Mouse (Mus musculus) C2C12 (cell line): ENCODE data around the gene Tubb4b.

Source experiments
- CTCF ChIP-seq: IDR thresholded peaks from one replicate; pipeline ENCODE4 v1.5.1; 2011; ENCODE audit not compliant: control insufficient read depth, insufficient read depth, insufficient read length
- MYOG ChIP-seq: IDR thresholded peaks from one replicate; pipeline ENCODE4 v1.6.1; 2011; ENCODE audit not compliant: control insufficient read depth, insufficient read length; ENCODE audit errors: extremely low read depth
- USF1 ChIP-seq: IDR thresholded peaks from one replicate; pipeline ENCODE4 v1.6.1; 2011; ENCODE audit warnings: low read depth, mild to moderate bottlenecking, control low read depth, moderate library complexity

DNA sequence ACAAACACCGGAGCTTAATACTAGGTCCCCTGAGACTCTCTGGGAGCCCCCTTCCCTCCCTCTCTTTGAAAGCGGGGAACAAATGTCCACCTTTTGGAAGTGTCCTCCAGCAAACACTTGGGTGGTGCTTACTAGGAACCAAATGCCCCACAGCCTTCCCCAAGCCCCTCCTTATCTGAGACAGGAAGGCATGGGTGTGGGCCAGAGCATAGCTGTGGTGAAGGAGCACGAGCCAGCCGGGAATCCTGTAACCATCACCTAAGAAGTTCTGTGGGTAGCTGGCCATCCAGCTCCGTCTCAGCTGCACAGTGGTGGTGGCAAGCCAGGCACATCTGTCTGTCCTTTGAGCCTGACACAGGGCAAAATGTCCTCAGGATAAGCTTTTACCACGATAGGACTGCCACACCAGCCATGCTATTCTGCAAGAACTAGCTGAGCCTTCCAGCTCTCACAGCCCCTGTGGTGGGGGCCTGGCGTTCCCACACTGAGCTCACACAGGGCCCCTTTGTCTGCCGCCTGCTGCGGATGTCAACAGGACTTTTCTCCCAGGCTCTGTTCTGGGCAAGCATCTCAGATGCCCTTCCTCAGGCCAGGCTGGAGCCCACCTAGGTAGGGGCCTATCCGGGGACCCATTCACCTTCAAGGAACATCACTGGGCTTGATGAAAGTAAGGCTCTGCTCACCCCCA, 46.1 kb downstream of the Tubb4b start:
- no peak for TF ChIP-seq CTCF
- TF ChIP-seq USF1, result no peak
- TF ChIP-seq MYOG, result no peak
